Mouse (Mus musculus) heart, embryonic 12.5 days (tissue): ENCODE results near the gene Gpr141. TPM values are rescaled to one million over a fixed set of nuclear protein-coding genes. Genes with fewer than 3 reads are reported as not detected.
"Not testable (repeated sequence)": the region's sequence is repeated elsewhere in the genome, so short reads cannot be mapped to it uniquely, and the experiment has no call there.

Experiments used
- ATAC-seq: fragments of 200-750 bp; cut with Nextera tagmentation; 2 replicates; pipeline ENCODE4 v1.8.0; 2017; ENCODE audit warnings: moderate TSS enrichment, moderate library complexity; ENCODE audit not compliant: insufficient number of reproducible peaks, low FRiP score
- H3K27ac ChIP-seq: fragments of 300-500 bp; sonication (generic); 2 replicates; pipeline ENCODE4 v1.5.1; 2016; ENCODE audit warnings: mild to moderate bottlenecking, moderate library complexity; ENCODE audit not compliant: poor library complexity, severe bottlenecking
- H3K27me3 ChIP-seq: fragments of 300-500 bp; sonication (generic); replicated peaks from 2 replicates; pipeline ENCODE4 v1.6.1; 2016; ENCODE audit warnings: mild to moderate bottlenecking, moderate library complexity
- H3K36me3 ChIP-seq: fragments of 300-500 bp; sonication (generic); 2 replicates; pipeline ENCODE4 v1.6.1; 2016; ENCODE audit warnings: mild to moderate bottlenecking, moderate library complexity
- H3K4me1 ChIP-seq: fragments of 300-500 bp; sonication (generic); replicated peaks from 2 replicates; pipeline ENCODE4 v1.6.1; 2016; ENCODE audit warnings: mild to moderate bottlenecking
- H3K4me2 ChIP-seq: fragments of 300-500 bp; sonication (generic); 2 replicates; pipeline ENCODE4 v1.6.1; 2016; ENCODE audit warnings: mild to moderate bottlenecking, moderate library complexity
- H3K4me3 ChIP-seq: fragments of 300-500 bp; sonication (generic); 2 replicates; pipeline ENCODE4 v1.5.1; 2016; ENCODE audit warnings: mild to moderate bottlenecking
- H3K9ac ChIP-seq: fragments of 300-500 bp; sonication (generic); 2 replicates; pipeline ENCODE4 v1.6.1; 2016; ENCODE audit warnings: mild to moderate bottlenecking, moderate library complexity
- H3K9me3 ChIP-seq: fragments of 300-500 bp; sonication (generic); replicated peaks from 2 replicates; pipeline ENCODE4 v1.6.1; 2016; ENCODE audit warnings: mild to moderate bottlenecking, moderate library complexity
- WGBS: fragments of 180-500 bp; shearing (Covaris S2); methylation state at CpG from one replicate; pipeline ENCODE4 v1.1.7; 2016; 5-methylcytosine and 5-hydroxymethylcytosine counted together
- polyA plus RNA-seq: library from polyadenylated mRNA; unstranded; fragments of >200 nt; fragmentation: Nextera tagmentation; extraction: Ambion mirVana; gene quantifications from 2 replicates; pipeline ENCODE4 v1.2.1, GENCODE M21; 2016

Gpr141 gene
- polyA plus RNA-seq, 1 experiment from 2014 or later: 0.09 TPM

- H3K4me1 ChIP-seq: no peaks in the 10 kb centered on the region
- H3K4me2 ChIP-seq: no peak overlapping the region
- H3K9me3 ChIP-seq: no peaks in the 10 kb centered on the region
- H3K9ac ChIP-seq: no peak overlapping the region
- no peaks in the 10 kb centered on the region for H3K36me3 ChIP-seq
- ATAC-seq: no peak
- 47% methylated on average over 2 of the region's 2 CpGs for WGBS
- H3K27me3 ChIP-seq: no peaks in the 10 kb centered on the region
- H3K27ac ChIP-seq: no peak overlapping the region
- no peak overlapping the region for H3K4me3 ChIP-seq
Measured at GRCm38 (mm10) chr13:19819243-19819642, 4.8 kb downstream of the Gpr141 start.

GRCm38 (mm10) chr13:19794942-19795341 lies 29.1 kb downstream of the Gpr141 start:
- 82% methylated on average over 3 of the region's 3 CpGs for WGBS
- no peak overlapping the region for H3K4me2 ChIP-seq
- H3K4me1 ChIP-seq: no peaks in the 10 kb centered on the region
- ATAC-seq: no peak
- H3K27me3 ChIP-seq: no peaks in the 10 kb centered on the region
- no peak overlapping the region for H3K27ac ChIP-seq
- no peaks in the 10 kb centered on the region for H3K36me3 ChIP-seq
- H3K9ac ChIP-seq: no peak overlapping the region
- no peaks in the 10 kb centered on the region for H3K9me3 ChIP-seq
- no peak overlapping the region for H3K4me3 ChIP-seq

- H3K9ac ChIP-seq: no peak overlapping the region
- no peak overlapping the region for H3K4me2 ChIP-seq
- no peak overlapping the region for H3K4me3 ChIP-seq
- H3K27ac ChIP-seq: no peak overlapping the region
- no peak for ATAC-seq
- no peaks in the 10 kb centered on the region for H3K36me3 ChIP-seq
- H3K9me3 ChIP-seq: no peaks in the 10 kb centered on the region
- H3K27me3 ChIP-seq: no peaks in the 10 kb centered on the region
- no peaks in the 10 kb centered on the region for H3K4me1 ChIP-seq
- WGBS: 76% methylated on average over 6 of the region's 6 CpGs
Measured at GRCm38 (mm10) chr13:19794486-19794885, 29.6 kb downstream of the Gpr141 start.

- Histone ChIP-seq H3K27ac (no peak overlapping the region), H3K36me3 (no peaks in the 10 kb centered on the region), H3K4me1 (no peaks in the 10 kb centered on the region), H3K4me2 (no peak overlapping the region), H3K9ac (no peak overlapping the region), H3K4me3 (no peak overlapping the region), H3K9me3 (no peaks in the 10 kb centered on the region), H3K27me3 (no peaks in the 10 kb centered on the region)
- no peak for ATAC-seq
- WGBS: 75% methylated on average over 4 of the region's 4 CpGs
Measured at GRCm38 (mm10) chr13:19793761-19794160, 30.3 kb downstream of the Gpr141 start.

GRCm38 (mm10) chr13:19787946-19788345 lies 36.1 kb downstream of the Gpr141 start:
- not testable (repeated sequence) for H3K27me3 ChIP-seq, H3K4me1 ChIP-seq, H3K9ac ChIP-seq, H3K4me3 ChIP-seq, H3K36me3 ChIP-seq, H3K4me2 ChIP-seq, H3K27ac ChIP-seq, ATAC-seq, H3K9me3 ChIP-seq
- WGBS: 59% methylated on average over 1 of the region's 1 CpGs

GRCm38 (mm10) chr13:19770163-19770562 lies 53.9 kb downstream of the Gpr141 start:
- H3K36me3 ChIP-seq: no peaks in the 10 kb centered on the region
- no peaks in the 10 kb centered on the region for H3K4me1 ChIP-seq
- H3K27me3 ChIP-seq: no peaks in the 10 kb centered on the region
- no peak overlapping the region for H3K9ac ChIP-seq
- ATAC-seq: no peak
- H3K9me3 ChIP-seq: no peaks in the 10 kb centered on the region
- no peak overlapping the region for H3K4me2 ChIP-seq
- H3K27ac ChIP-seq: no peak overlapping the region
- H3K4me3 ChIP-seq: no peak overlapping the region
- 75% methylated on average over 1 of the region's 1 CpGs for WGBS

- no peaks in the 10 kb centered on the region for H3K9me3 ChIP-seq
- no peak overlapping the region for H3K4me3 ChIP-seq
- H3K4me1 ChIP-seq: no peaks in the 10 kb centered on the region
- H3K27ac ChIP-seq: no peak overlapping the region
- ATAC-seq: no peak
- 69% methylated on average over 2 of the region's 2 CpGs for WGBS
- H3K27me3 ChIP-seq: no peaks in the 10 kb centered on the region
- no peak overlapping the region for H3K4me2 ChIP-seq
- H3K36me3 ChIP-seq: no peaks in the 10 kb centered on the region
- no peak overlapping the region for H3K9ac ChIP-seq
Measured at GRCm38 (mm10) chr13:19767202-19767601, 56.9 kb downstream of the Gpr141 start.

- H3K9me3 ChIP-seq: no peaks in the 10 kb centered on the region
- H3K27me3 ChIP-seq: no peaks in the 10 kb centered on the region
- no peaks in the 10 kb centered on the region for H3K4me1 ChIP-seq
- H3K27ac ChIP-seq: no peak overlapping the region
- WGBS: 76% methylated on average over 4 of the region's 4 CpGs
- ATAC-seq: no peak
- no peak overlapping the region for H3K4me3 ChIP-seq
- no peak overlapping the region for H3K9ac ChIP-seq
- no peaks in the 10 kb centered on the region for H3K36me3 ChIP-seq
- H3K4me2 ChIP-seq: no peak overlapping the region
Measured at GRCm38 (mm10) chr13:19764276-19764675, 59.8 kb downstream of the Gpr141 start.

- ATAC-seq: no peak
- Histone ChIP-seq H3K4me2 (no peak overlapping the region), H3K4me3 (no peak overlapping the region), H3K4me1 (no peaks in the 10 kb centered on the region), H3K9ac (no peak overlapping the region), H3K36me3 (no peaks in the 10 kb centered on the region), H3K27me3 (no peaks in the 10 kb centered on the region), H3K27ac (no peak overlapping the region), H3K9me3 (no peaks in the 10 kb centered on the region)
- WGBS: 86% methylated on average over 1 of the region's 1 CpGs
Measured at GRCm38 (mm10) chr13:19763211-19763610, 60.8 kb downstream of the Gpr141 start.

GRCm38 (mm10) chr13:19745741-19746140 lies 78.3 kb downstream of the Gpr141 start:
- no peak overlapping the region for H3K27ac ChIP-seq
- no peaks in the 10 kb centered on the region for H3K9me3 ChIP-seq
- H3K4me1 ChIP-seq: peaks cover 3% of the 10 kb centered on the region; the same call in 1 of the 2 replicates
- H3K4me2 ChIP-seq: no peak overlapping the region
- WGBS: 41% methylated on average over 2 of the region's 2 CpGs
- H3K27me3 ChIP-seq: no peaks in the 10 kb centered on the region
- H3K9ac ChIP-seq: no peak overlapping the region
- H3K36me3 ChIP-seq: no peaks in the 10 kb centered on the region
- H3K4me3 ChIP-seq: no peak overlapping the region
- ATAC-seq: no peak

GRCm38 (mm10) chr13:19744536-19744935 lies 79.5 kb downstream of the Gpr141 start:
- H3K4me1 ChIP-seq: peaks cover 3% of the 10 kb centered on the region; the same call in 1 of the 2 replicates
- no peak overlapping the region for H3K27ac ChIP-seq
- 84% methylated on average over 5 of the region's 5 CpGs for WGBS
- H3K4me2 ChIP-seq: no peak overlapping the region
- H3K27me3 ChIP-seq: no peaks in the 10 kb centered on the region
- no peak overlapping the region for H3K9ac ChIP-seq
- no peak for ATAC-seq
- H3K9me3 ChIP-seq: no peaks in the 10 kb centered on the region
- no peak overlapping the region for H3K4me3 ChIP-seq
- H3K36me3 ChIP-seq: no peaks in the 10 kb centered on the region

- H3K27me3 ChIP-seq: no peaks in the 10 kb centered on the region
- no peak overlapping the region for H3K27ac ChIP-seq
- no peaks in the 10 kb centered on the region for H3K36me3 ChIP-seq
- H3K4me1 ChIP-seq: no peaks in the 10 kb centered on the region
- no peaks in the 10 kb centered on the region for H3K9me3 ChIP-seq
- no peak overlapping the region for H3K9ac ChIP-seq
- H3K4me2 ChIP-seq: no peak overlapping the region
- no peak for ATAC-seq
- H3K4me3 ChIP-seq: no peak overlapping the region
- 68% methylated on average over 5 of the region's 5 CpGs for WGBS
Measured at GRCm38 (mm10) chr13:19734597-19734996, 89.5 kb downstream of the Gpr141 start.
